Mouse (Mus musculus) layer of hippocampus, adult 2 months (tissue): ENCODE data around the gene F12. TPM values are rescaled to one million over a fixed set of nuclear protein-coding genes. Genes with fewer than 3 reads are reported as not detected.

Source experiments
- DNase-seq, 2 experiments: peaks; one replicate each; pipeline ENCODE4 v3.0.0; 2022; ENCODE audit warnings: low spot score in 2 of 2
- H3K27ac ChIP-seq: fragments of 200-600 bp; 2 replicates; pipeline ENCODE4 v1.8.1; 2022
- H3K4me3 ChIP-seq: fragments of 200-600 bp; 2 replicates; pipeline ENCODE4 v1.8.1; 2022; ENCODE audit warnings: mild to moderate bottlenecking
- CTCF ChIP-seq: fragments of 200-600 bp; conservative IDR thresholded peaks from 2 replicates; pipeline ENCODE4 v1.8.1; 2022; ENCODE audit warnings: antibody characterized with exemption, mild to moderate bottlenecking, moderate library complexity
- total RNA-seq, 2 experiments: library from RNA; stranded (reverse); gene quantifications; 2 replicates each; pipeline ENCODE4 v1.2.3; 2021

The F12 gene
- total RNA-seq, 2 experiments from 2014 or later = 0.44 to 0.93 TPM

- TF ChIP-seq CTCF = no peak
- H3K27ac ChIP-seq = no peak overlapping the region
- DNase-seq = no peak
These were observed 6.3 kb downstream of the F12 start for GRCm38 (mm10) chr13:55420018-55420932.

GRCm38 (mm10) chr13:55419142-55419541 is 7.5 kb downstream of the F12 start:
- H3K4me3 ChIP-seq = no peak overlapping the region
- H3K27ac ChIP-seq = no peak overlapping the region
- no peak for TF ChIP-seq CTCF
- DNase-seq = no peak

More at GRCm38 (mm10) chr13:55420018-55420932, 6.3 kb downstream of the F12 start:
- peak overlapping the region; percentile 49; the same call in 1 of the 2 replicates for H3K4me3 ChIP-seq

- TF ChIP-seq CTCF = peak; percentile 95
- peak; percentile 81 to 85 for DNase-seq
- Histone ChIP-seq H3K4me3 (no peak overlapping the region), H3K27ac (no peak overlapping the region; the same call in 1 of the 2 replicates)
These were observed 8.6 kb downstream of the F12 start for GRCm38 (mm10) chr13:55418004-55418403.

GRCm38 (mm10) chr13:55414743-55415380 is 11.7 kb downstream of the F12 start, which contains the start of gene Pfn3:
Pfn3 (minus strand) TSS chr13:55415232.
- peak within 1 kb of the TSS; percentile 67; the same call in 1 of the 2 replicates for H3K27ac ChIP-seq
- peak; percentile 70 to 74 for DNase-seq
- peak within 1 kb of the TSS; percentile 51 for H3K4me3 ChIP-seq
- no peak for TF ChIP-seq CTCF

- DNase-seq = no peak
- Histone ChIP-seq H3K4me3 (no peak overlapping the region), H3K27ac (no peak overlapping the region)
- TF ChIP-seq CTCF = no peak
These were observed 13.3 kb downstream of the F12 start for GRCm38 (mm10) chr13:55413333-55413732.

- peak; percentile 37 for TF ChIP-seq CTCF
These were observed 13.8 kb downstream of the F12 start for GRCm38 (mm10) chr13:55412643-55413307.

GRCm38 (mm10) chr13:55411826-55412225 is 14.8 kb downstream of the F12 start:
- no peak for TF ChIP-seq CTCF
- Histone ChIP-seq H3K27ac (no peak overlapping the region), H3K4me3 (no peak overlapping the region)
- no peak for DNase-seq

More at GRCm38 (mm10) chr13:55412643-55413307, 13.8 kb downstream of the F12 start:
- DNase-seq = no peak
- Histone ChIP-seq H3K4me3 (no peak overlapping the region), H3K27ac (no peak overlapping the region)

GRCm38 (mm10) chr13:55408546-55409120 is 18.0 kb downstream of the F12 start:
- no peak overlapping the region for H3K27ac ChIP-seq
- DNase-seq = no peak
- H3K4me3 ChIP-seq = no peak overlapping the region
- TF ChIP-seq CTCF = no peak

GRCm38 (mm10) chr13:55407341-55407740 is 19.3 kb downstream of the F12 start:
- DNase-seq = no peak
- no peak overlapping the region for H3K27ac ChIP-seq
- no peak for TF ChIP-seq CTCF
- no peak overlapping the region for H3K4me3 ChIP-seq

- Histone ChIP-seq H3K27ac (peak overlapping the region; percentile 81), H3K4me3 (no peak overlapping the region)
- no peak for TF ChIP-seq CTCF
- DNase-seq = no peak
These were observed 20.7 kb downstream of the F12 start for GRCm38 (mm10) chr13:55405783-55406390.

GRCm38 (mm10) chr13:55404853-55405782 is 21.5 kb downstream of the F12 start:
- H3K4me3 ChIP-seq = no peak overlapping the region
- TF ChIP-seq CTCF = peak; percentile 99
- H3K27ac ChIP-seq = peak overlapping the region; percentile 81
- DNase-seq = peak; percentile 82 to 83
